Mouse (Mus musculus) retina, postnatal 7 days (tissue): ENCODE measurements around the gene Neurod4.

Source experiments
- DNase-seq: peaks from one replicate; pipeline ENCODE4 v3.0.0-alpha.2; 2012; ENCODE audit warnings: low read depth, low spot score

The Neurod4 gene

GRCm38 (mm10) chr10:130238318-130239209, 41.5 kb downstream of the Neurod4 start:
- DNase-seq, result no peak

- DNase-seq, result no peak
These were observed 45.5 kb downstream of the Neurod4 start for GRCm38 (mm10) chr10:130234576-130234975.

- DNase-seq, result no peak
These were observed 47.9 kb downstream of the Neurod4 start for GRCm38 (mm10) chr10:130232117-130232516.

- peak; percentile 34 for DNase-seq
These were observed 50.5 kb downstream of the Neurod4 start for GRCm38 (mm10) chr10:130229584-130229983.

GRCm38 (mm10) chr10:130228246-130228645, 51.8 kb downstream of the Neurod4 start:
- DNase-seq, result peak; percentile 69

- DNase-seq, result no peak
These were observed 55.0 kb downstream of the Neurod4 start for GRCm38 (mm10) chr10:130225034-130225433.
